Mouse (Mus musculus) gastrocnemius, postnatal 14 days (tissue): ENCODE data around the gene Ccdc148. TPM values are rescaled to one million over a fixed set of nuclear protein-coding genes. Genes with fewer than 3 reads are reported as not detected.

Source experiments
- DNase-seq: peaks from one replicate; pipeline ENCODE4 v3.0.0; 2021; ENCODE audit warnings: mixed read lengths
- intact Hi-C: fragments of 180-260 bp; cut with DNase I; formaldehyde crosslinking; loops from one replicate; pipeline ENCODE4 v1.15.1; 2025; ENCODE audit warnings: low total_unique reads
- total RNA-seq, 2 experiments: library from RNA; stranded (reverse); gene quantifications; 2 replicates each; pipeline ENCODE4 v1.2.3; 2021

Gene Ccdc148
- total RNA-seq, 2 experiments from 2014 or later = 0.08 to 0.20 TPM

- no peak for DNase-seq
- intact Hi-C loops = no loop called here
Observed at GRCm38 (mm10) chr2:59055615-59056145, 104.8 kb downstream of the Ccdc148 start.

- intact Hi-C loops = no loop called here
- no peak for DNase-seq
Observed at GRCm38 (mm10) chr2:59054339-59054738, 106.1 kb downstream of the Ccdc148 start.

GRCm38 (mm10) chr2:59053461-59054039, 106.9 kb downstream of the Ccdc148 start:
- intact Hi-C loops = no loop called here
- no peak for DNase-seq

- intact Hi-C loops = no loop called here
- DNase-seq = no peak
Observed at GRCm38 (mm10) chr2:59050245-59050824, 110.1 kb downstream of the Ccdc148 start.

DNA sequence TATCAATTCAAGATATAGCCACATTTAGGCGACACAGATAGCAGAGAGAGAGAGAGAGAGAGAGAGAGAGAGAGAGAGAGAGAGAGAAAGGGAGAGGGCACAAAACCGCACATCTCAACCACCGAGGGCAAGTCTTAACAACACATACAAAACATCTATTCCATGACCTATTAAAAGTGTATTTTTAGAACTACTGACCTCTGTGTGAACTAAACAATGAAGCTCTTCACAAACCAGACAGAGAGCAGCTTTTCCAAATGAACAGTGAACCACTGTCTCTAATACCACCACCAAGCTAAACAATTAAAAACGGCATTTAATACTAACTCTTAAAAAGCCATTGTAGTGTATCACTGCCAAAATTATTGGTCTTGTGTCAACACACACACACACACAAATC, 110.8 kb downstream of the Ccdc148 start:
- intact Hi-C loops = no loop called here
- no peak for DNase-seq

DNA sequence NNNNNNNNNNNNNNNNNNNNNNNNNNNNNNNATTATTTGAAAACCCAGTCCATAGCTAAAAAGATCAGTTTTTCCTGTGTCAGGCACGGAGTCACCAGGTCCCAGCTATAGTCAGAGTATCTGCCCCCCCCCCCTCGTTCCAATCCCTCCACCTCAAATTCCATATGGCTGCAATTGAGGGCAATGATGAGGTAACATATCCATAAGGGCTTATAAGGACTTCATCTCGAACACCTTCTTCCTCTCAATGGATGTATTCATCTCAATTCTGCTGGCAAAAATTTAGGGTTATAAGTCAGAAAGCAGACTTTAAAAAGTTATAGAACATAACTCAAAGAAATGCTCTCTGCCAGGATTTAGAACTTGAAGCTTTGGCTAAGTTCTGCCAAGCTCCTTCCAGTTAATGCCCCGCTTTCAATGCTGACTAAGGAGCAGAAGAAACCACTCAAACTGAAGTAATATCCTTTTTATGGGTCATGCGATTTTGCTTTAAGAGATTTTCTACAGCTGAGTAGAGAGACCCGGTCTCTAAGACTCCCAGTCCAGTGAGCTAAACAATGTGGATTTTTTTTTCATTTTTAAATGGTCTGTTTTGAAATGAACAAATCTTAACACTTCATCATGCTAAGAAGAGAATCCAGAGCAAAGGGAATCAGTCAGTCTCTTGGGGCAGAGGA, 111.6 kb downstream of the Ccdc148 start:
- no peak for DNase-seq
- intact Hi-C loops = no loop called here

GRCm38 (mm10) chr2:59043313-59044032, 117.0 kb downstream of the Ccdc148 start:
- DNase-seq = no peak
- intact Hi-C loops = no loop called here

- DNase-seq = no peak
- intact Hi-C loops = no loop called here
Observed at GRCm38 (mm10) chr2:59042616-59043015, 117.9 kb downstream of the Ccdc148 start.

- no peak for DNase-seq
- intact Hi-C loops = no loop called here
Observed at GRCm38 (mm10) chr2:59036433-59036832, 124.0 kb downstream of the Ccdc148 start.

- intact Hi-C loops = no loop called here
- DNase-seq = no peak
Observed at GRCm38 (mm10) chr2:59035206-59035605, 125.3 kb downstream of the Ccdc148 start.

GRCm38 (mm10) chr2:59034281-59034680, 126.2 kb downstream of the Ccdc148 start:
- intact Hi-C loops = no loop called here
- DNase-seq = no peak

- intact Hi-C loops = no loop called here
- no peak for DNase-seq
Observed at GRCm38 (mm10) chr2:59024558-59024957, 135.9 kb downstream of the Ccdc148 start.

DNA sequence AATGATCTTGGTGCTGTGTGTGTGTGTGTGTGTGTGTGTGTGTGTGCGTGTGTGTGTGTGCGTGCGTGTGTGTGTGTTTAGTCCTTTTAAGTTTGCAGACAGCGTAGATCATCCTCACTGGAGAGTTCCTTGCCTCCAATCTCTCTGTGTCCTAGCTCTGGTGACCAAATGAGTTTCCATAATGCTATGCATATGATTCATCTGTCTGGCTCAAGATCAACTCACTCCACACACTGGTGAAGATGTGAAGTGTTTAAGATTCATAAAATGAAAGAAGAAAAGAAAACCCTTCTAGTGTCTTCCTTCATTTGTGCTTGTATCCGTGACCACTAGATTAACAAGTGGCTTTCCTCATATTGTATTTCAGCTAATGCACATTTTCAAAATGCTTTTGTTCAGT, 153.1 kb downstream of the Ccdc148 start:
- intact Hi-C loops = no loop called here
- DNase-seq = no peak

- no peak for DNase-seq
- intact Hi-C loops = no loop called here
Observed at GRCm38 (mm10) chr2:59006567-59007340, 153.7 kb downstream of the Ccdc148 start.

DNA sequence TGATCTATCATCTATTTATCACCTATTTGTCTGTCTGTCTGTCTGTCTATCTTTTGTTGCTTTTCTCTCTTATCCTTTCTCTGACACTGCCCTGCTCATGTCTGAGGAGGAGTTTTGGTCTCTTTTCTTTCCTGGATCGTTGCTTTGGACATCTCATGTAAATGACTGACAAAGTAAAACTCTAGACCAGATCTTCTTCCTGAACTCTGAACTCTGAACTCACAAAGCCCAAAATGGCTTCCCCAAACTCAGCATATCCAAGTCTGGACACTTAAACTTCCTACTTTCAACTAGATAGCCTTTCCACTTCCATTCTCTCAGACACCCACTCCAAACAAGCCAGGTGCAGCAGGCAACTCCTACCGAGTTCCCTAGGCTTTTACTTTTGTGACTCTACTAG, 163.3 kb downstream of the Ccdc148 start:
- intact Hi-C loops = no loop called here
- no peak for DNase-seq

GRCm38 (mm10) chr2:58992431-58993191, 167.9 kb downstream of the Ccdc148 start:
- intact Hi-C loops = no loop called here
- no peak for DNase-seq

- intact Hi-C loops = no loop called here
- DNase-seq = no peak
Observed at GRCm38 (mm10) chr2:58978095-58978494, 182.4 kb downstream of the Ccdc148 start.

DNA sequence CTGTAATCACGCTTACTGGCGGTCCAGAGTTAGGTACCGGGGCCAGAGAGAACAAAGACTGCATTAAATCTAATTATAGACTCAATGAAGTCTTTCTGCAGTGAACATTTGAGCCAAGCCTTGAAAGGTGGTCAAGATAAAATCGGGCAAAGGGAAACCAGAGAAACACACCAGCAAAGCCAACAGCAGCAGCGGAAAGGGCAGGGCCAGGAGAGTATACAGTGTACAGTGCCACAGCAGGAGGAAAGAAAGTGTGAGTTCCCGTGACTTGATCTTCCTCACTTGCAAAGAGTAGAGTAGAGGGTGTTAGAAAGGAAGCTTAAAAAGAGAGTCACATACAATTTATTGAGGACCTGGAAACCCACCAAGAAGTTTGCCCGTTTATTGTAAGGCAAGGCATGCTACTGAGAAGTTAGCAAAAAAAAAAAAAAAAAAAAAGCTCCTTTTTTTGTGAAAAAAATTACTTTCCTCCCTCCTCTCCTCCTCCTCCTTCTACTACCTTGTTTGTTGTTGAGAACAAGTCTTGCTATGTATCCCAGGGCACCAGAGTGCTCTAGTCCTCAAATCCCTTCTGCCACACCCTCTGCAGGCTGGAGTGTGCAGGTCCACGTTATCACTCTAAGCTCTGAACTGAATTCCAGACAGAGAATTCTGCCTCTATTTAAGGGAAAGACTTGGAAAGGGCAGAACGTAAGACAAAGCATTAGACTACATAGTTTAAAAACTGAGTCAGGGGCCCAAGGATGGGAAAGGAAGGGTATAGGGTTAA, 188.8 kb downstream of the Ccdc148 start:
- no peak for DNase-seq

More for the DNA sequence above, 188.8 kb downstream of the Ccdc148 start:
- intact Hi-C loops = no loop called here
